ENCODE assay signal across 8 mouse cellular contexts in genomic region chr2:60800921-60801558, GRCm38 (mm10).
DNase-seq lines count a peak whose midpoint lies in the region; ATAC-seq lines count a peak whose summit lies in the region.

No protein-coding gene starts in this region.

- no peak overlapping the region for H3K27ac ChIP-seq in hindbrain, embryonic 14.5 days
- no peak overlapping the region for H3K27ac ChIP-seq in midbrain, embryonic 11.5 days (ENCODE audit: low read depth, low read length)

- DNase-seq in heart, adult 11 months: peak; percentile 87
- DNase-seq in heart, postnatal 10 days: no peak
- DNase-seq in hindbrain, embryonic 14.5 days (ENCODE audit: low spot score): no peak
- DNase-seq in midbrain, embryonic 11.5 days (ENCODE audit: low spot score, missing footprints): peak; percentile 92
- DNase-seq in layer of hippocampus, adult 11-12 months (ENCODE audit: low spot score): no peak
- no peak for DNase-seq in thymus, postnatal 10 days (ENCODE audit: low spot score in 2 of 2)
- DNase-seq in cerebellum, adult 11 months: no peak

- ATAC-seq in CD4-positive, CD25-positive, alpha-beta regulatory T cell, adult 4 months: peak; percentile 46
- ATAC-seq in hindbrain, embryonic 14.5 days (ENCODE audit: low FRiP score): no peak
- peak; percentile 34; the same call in 1 of the 2 replicates for ATAC-seq in midbrain, embryonic 11.5 days (ENCODE audit: low FRiP score)

- no peak overlapping the region for H3K9ac ChIP-seq in hindbrain, embryonic 14.5 days
- H3K9ac ChIP-seq in midbrain, embryonic 11.5 days (ENCODE audit: low read length): no peak overlapping the region

- 0 out of 2 replicates have a peak, but pooled peaks cover 4% of the 10 kb centered on the region for H3K27me3 ChIP-seq in hindbrain, embryonic 14.5 days (ENCODE audit: control insufficient read depth, insufficient read depth, low read length)
- peaks cover 42% of the 10 kb centered on the region for H3K27me3 ChIP-seq in midbrain, embryonic 11.5 days (ENCODE audit: control insufficient read depth, insufficient read depth, low read length)

- no peak overlapping the region for H3K4me3 ChIP-seq in hindbrain, embryonic 14.5 days (replicated peaks; ENCODE audit: low read length)
- peak overlapping the region; percentile 4; the same call in 1 of the 2 replicates for H3K4me3 ChIP-seq in midbrain, embryonic 11.5 days (ENCODE audit: low read depth, low read length)

- H3K9me3 ChIP-seq in hindbrain, embryonic 14.5 days (ENCODE audit: control insufficient read depth, low read length): no peaks in the 10 kb centered on the region
- no peaks in the 10 kb centered on the region for H3K9me3 ChIP-seq in midbrain, embryonic 11.5 days (ENCODE audit: control insufficient read depth, low read length)

- H3K4me2 ChIP-seq in hindbrain, embryonic 14.5 days (replicated peaks): peak overlapping the region; percentile 26
- H3K4me2 ChIP-seq in midbrain, embryonic 11.5 days: peak overlapping the region; percentile 38

- peaks cover 38% of the 10 kb centered on the region for H3K4me1 ChIP-seq in hindbrain, embryonic 14.5 days (replicated peaks; ENCODE audit: control insufficient read depth, insufficient read depth, low read length)
- peaks cover 29% of the 10 kb centered on the region for H3K4me1 ChIP-seq in midbrain, embryonic 11.5 days (ENCODE audit: control insufficient read depth, insufficient read depth, low read length)

- 23% methylated on average over 15 of the region's 15 CpGs for WGBS in hindbrain, embryonic 14.5 days
- WGBS in midbrain, embryonic 11.5 days: 11% methylated on average over 15 of the region's 15 CpGs

- H3K36me3 ChIP-seq in hindbrain, embryonic 14.5 days (replicated peaks; ENCODE audit: control insufficient read depth, insufficient read depth): no peaks in the 10 kb centered on the region
- no peaks in the 10 kb centered on the region for H3K36me3 ChIP-seq in midbrain, embryonic 11.5 days (ENCODE audit: control insufficient read depth, insufficient read depth, low read length)

- intact Hi-C loops in heart, postnatal 10 days (cut with DNase I): loop anchor here (5.0 kb wide), 2 partner anchors 161 to 651 kb away; partner anchors contain the start of gene Rbms1

Comparison
In these comparisons a context has a peak if more than half of its experiments do, and no peak if none do; other contexts are left out.
1. DNase-seq: peak in heart, adult 11 months (single experiment) and midbrain, embryonic 11.5 days (single experiment); none in heart, postnatal 10 days (0 of 2), hindbrain, embryonic 14.5 days (single experiment), layer of hippocampus, adult 11-12 months (single experiment), thymus, postnatal 10 days (0 of 2) and cerebellum, adult 11 months (single experiment).